Mouse (Mus musculus) olfactory bulb, adult 2 months (tissue): ENCODE measurements around the gene Traf7.

Source experiments
- CTCF ChIP-seq: fragments of 200-500 bp; IDR thresholded peaks from 2 replicates; pipeline ENCODE4 v1.5.1; 2012; ENCODE audit warnings: low read depth, mild to moderate bottlenecking, low read length, moderate library complexity; ENCODE audit not compliant: insufficient read depth
- POLR2A ChIP-seq: fragments of 200-500 bp; IDR thresholded peaks from 2 replicates; pipeline ENCODE4 v1.6.1; 2012; ENCODE audit warnings: mild to moderate bottlenecking, low read depth, low read length, moderate library complexity; ENCODE audit not compliant: insufficient read depth

- no peak for TF ChIP-seq POLR2A
- no peak for TF ChIP-seq CTCF
Measured at GRCm38 (mm10) chr17:24480201-24480826, 47.4 kb downstream of the Traf7 start.
